Mouse (Mus musculus) small intestine, adult 2 months (tissue): ENCODE measurements around the gene Casp9. TPM values are rescaled to one million over a fixed set of nuclear protein-coding genes. Genes with fewer than 3 reads are reported as not detected.
A peak's percentile ranks its signal among the peaks of the same experiment; 100 is the strongest.

ENCODE experiments used
- H3K27ac ChIP-seq: fragments of 200-500 bp; 2 replicates; pipeline ENCODE4 v1.5.1; 2012; ENCODE audit warnings: low read depth, low read length, control low read depth, inconsistent platforms; ENCODE audit not compliant: insufficient read depth
- H3K27me3 ChIP-seq: fragments of 200-500 bp; 2 replicates; pipeline ENCODE4 v1.6.1; 2012; ENCODE audit warnings: mild to moderate bottlenecking, moderate library complexity, low read length, inconsistent platforms; ENCODE audit not compliant: control insufficient read depth, insufficient read depth
- H3K36me3 ChIP-seq: fragments of 200-500 bp; 2 replicates; pipeline ENCODE4 v1.6.1; 2012; ENCODE audit warnings: mild to moderate bottlenecking, low read length, control low read depth, inconsistent platforms; ENCODE audit not compliant: control insufficient read depth, insufficient read depth
- H3K4me1 ChIP-seq: fragments of 200-500 bp; 2 replicates; pipeline ENCODE4 v1.6.1; 2012; ENCODE audit warnings: low read length, inconsistent platforms, mixed read lengths; ENCODE audit not compliant: control insufficient read depth, insufficient read depth, insufficient read length
- H3K4me3 ChIP-seq: fragments of 200-500 bp; 2 replicates; pipeline ENCODE4 v1.5.1; 2012; ENCODE audit warnings: low read depth, mild to moderate bottlenecking, control low read depth, inconsistent platforms, low read length, moderate library complexity
- CTCF ChIP-seq: fragments of 200-500 bp; IDR thresholded peaks from 2 replicates; pipeline ENCODE4 v1.5.1; 2012; ENCODE audit warnings: low read depth, mild to moderate bottlenecking, control low read depth, inconsistent platforms, low read length, moderate library complexity, mixed read lengths; ENCODE audit not compliant: insufficient replicate concordance, insufficient read length; ENCODE audit errors: extremely low read depth
- POLR2A ChIP-seq: fragments of 200-500 bp; IDR thresholded peaks from 2 replicates; pipeline ENCODE4 v1.6.1; 2012; ENCODE audit warnings: low read depth, mild to moderate bottlenecking, control low read depth, inconsistent platforms, low read length, moderate library complexity
- WGBS: fragments of 180-500 bp; shearing (Covaris S2); methylation state at CpG from one replicate; pipeline ENCODE4 v1.1.7; 2018; 5-methylcytosine and 5-hydroxymethylcytosine counted together
- polyA plus RNA-seq: library from polyadenylated mRNA; depleted of rRNA; stranded (reverse); fragments of >200 nt; gene quantifications from 2 replicates; pipeline ENCODE4 v1.2.3, GENCODE M21; 2012

Casp9 gene
- polyA plus RNA-seq, 1 experiment, result 14.6 TPM

DNA sequence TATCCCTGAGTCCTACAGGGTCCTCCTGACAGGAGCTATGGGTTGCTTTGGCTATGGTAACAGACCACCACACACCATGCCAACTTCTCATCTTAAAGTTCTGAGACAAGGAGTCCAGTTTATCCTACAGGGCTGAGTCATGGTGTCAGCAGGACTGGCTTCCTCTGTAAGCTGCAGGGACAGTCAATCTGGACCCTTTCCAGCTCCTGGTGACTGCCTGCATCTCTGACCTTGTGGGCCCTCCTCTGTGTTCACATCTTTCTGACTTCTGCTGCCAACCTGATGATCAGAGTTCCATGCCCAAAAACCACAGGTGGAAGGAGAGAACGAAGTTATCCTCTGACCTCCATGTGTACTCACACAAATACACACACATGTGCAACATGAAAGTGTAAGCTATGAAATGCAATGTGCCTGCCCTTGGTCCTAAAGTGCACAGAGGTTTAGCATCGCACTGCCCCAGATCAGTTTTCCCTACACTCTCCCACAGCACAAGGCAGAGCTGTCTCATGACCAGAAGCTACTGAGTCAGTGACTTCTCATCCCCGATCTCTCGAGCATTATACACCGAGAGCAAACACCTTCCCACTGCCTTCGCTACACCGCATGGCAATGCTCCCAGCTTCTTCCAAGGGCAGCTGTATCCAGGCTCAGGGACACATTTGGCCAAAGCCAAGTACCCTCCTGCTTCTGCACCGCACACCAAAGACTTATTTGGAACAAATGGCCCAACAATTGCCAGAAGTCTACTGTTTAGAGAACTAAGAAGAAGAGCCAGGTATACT lies 12.0 kb upstream of the Casp9 start:
- H3K27me3 ChIP-seq, result no peaks in the 10 kb centered on the region
- 96% methylated on average over 8 of the region's 8 CpGs for WGBS

DNA sequence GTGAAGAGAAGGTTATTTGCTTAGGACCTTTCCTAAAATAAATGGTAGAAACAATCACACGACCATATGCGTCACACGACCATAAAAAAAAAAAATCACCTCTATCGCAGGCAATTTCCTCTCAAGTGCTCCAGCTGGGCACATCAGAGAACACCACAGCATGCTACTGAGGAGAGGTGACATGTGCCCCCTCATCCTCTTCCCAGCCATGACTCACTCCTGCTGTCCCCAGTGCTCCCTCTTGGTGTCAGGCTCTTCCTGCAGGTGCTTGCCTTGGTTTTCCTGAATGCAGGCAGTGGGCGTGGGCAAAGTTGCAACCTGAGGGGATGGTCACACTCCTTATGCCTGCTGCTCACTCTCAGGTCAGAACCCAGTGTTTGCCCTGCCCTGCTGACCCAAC lies 8.6 kb upstream of the Casp9 start:
- H3K27ac ChIP-seq, result no peak overlapping the region
- 81% methylated on average over 5 of the region's 5 CpGs for WGBS
- no peaks in the 10 kb centered on the region for H3K27me3 ChIP-seq
- H3K4me3 ChIP-seq, result no peak overlapping the region
- peaks cover 39% of the 10 kb centered on the region for H3K36me3 ChIP-seq
- TF ChIP-seq POLR2A (no peak), CTCF (no peak)
- H3K4me1 ChIP-seq, result peaks cover 6% of the 10 kb centered on the region; the same call in 1 of the 2 replicates

More for the DNA sequence above, 12.0 kb upstream of the Casp9 start:
- H3K4me1 ChIP-seq, result peaks cover 2% of the 10 kb centered on the region; the same call in 1 of the 2 replicates
- peaks cover 50% of the 10 kb centered on the region for H3K36me3 ChIP-seq
- no peak overlapping the region for H3K27ac ChIP-seq
- TF ChIP-seq CTCF (no peak), POLR2A (no peak)
- H3K4me3 ChIP-seq, result no peak overlapping the region

DNA sequence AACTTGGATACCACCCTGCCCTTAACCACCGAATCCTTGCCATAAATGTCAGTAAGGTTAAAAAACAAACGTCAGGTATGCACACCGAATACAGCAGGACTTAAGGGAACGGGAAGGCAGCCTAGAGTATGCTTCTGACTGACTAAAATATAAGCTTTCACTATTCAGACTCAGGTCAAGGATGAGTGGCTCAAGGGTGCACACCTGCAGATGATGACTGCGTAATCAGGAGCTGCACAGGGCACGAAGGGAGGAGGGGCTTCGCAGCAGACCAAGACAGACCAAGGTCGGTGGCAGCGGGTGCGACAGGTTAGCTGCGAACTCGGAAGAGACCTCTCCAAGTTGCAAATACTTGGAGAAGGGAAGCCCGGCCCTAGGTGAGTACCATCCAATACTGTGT lies 7.3 kb upstream of the Casp9 start:
- H3K4me1 ChIP-seq, result peaks cover 7% of the 10 kb centered on the region; the same call in 1 of the 2 replicates
- no peaks in the 10 kb centered on the region for H3K27me3 ChIP-seq
- no peak overlapping the region for H3K4me3 ChIP-seq
- WGBS, result 89% methylated on average over 13 of the region's 13 CpGs
- H3K27ac ChIP-seq, result no peak overlapping the region
- TF ChIP-seq POLR2A (no peak), CTCF (no peak)
- peaks cover 30% of the 10 kb centered on the region for H3K36me3 ChIP-seq

DNA sequence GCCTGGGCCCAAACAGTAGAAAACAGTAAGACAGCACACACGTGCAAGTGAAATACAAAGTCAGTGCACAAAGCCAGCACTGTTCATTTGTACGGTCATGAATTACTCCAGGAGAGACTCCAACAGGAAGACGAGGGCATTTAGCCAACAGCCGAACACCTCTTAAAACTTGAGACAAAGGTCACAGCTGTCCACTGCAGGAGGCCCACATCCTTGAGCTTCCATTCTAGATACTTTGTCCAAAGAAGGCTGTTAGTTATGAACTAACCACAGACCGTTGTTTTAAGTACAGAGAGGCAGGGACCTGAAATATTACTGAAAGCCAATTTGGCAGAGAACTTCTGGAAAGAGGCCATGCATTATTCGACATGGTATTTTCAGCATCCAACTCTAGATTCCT lies 6.4 kb upstream of the Casp9 start:
- WGBS, result 21% methylated on average over 6 of the region's 6 CpGs
- no peak overlapping the region for H3K4me3 ChIP-seq
- peaks cover 7% of the 10 kb centered on the region; the same call in 1 of the 2 replicates for H3K4me1 ChIP-seq

DNA sequence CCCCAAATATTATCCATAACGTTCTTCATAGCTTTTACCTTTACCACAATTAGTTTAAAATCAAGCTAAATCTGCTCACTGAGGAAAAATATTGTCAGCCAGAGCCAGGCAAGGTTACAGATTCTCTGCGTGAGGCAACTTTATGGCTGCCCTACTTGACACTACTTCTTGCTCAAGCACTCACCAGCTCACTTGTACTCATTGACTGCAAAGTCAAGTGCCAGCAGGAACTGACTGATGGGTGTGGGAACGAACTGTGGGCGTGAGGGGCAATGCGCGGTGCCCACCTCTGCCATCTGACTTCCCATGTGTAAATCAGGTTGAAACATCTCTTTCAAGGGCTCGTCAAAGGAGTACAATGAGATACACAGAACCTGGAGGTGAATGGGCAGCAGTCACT lies 6.0 kb upstream of the Casp9 start:
- H3K36me3 ChIP-seq, result peaks cover 24% of the 10 kb centered on the region
- no peak overlapping the region for H3K4me3 ChIP-seq
- no peaks in the 10 kb centered on the region for H3K27me3 ChIP-seq
- H3K27ac ChIP-seq, result no peak overlapping the region
- TF ChIP-seq POLR2A, result no peak
- no peak for TF ChIP-seq CTCF
- WGBS, result 83% methylated on average over 7 of the region's 7 CpGs
- peaks cover 7% of the 10 kb centered on the region; the same call in 1 of the 2 replicates for H3K4me1 ChIP-seq

More for the DNA sequence above, 6.4 kb upstream of the Casp9 start:
- H3K27ac ChIP-seq, result no peak overlapping the region
- peaks cover 26% of the 10 kb centered on the region for H3K36me3 ChIP-seq
- H3K27me3 ChIP-seq, result no peaks in the 10 kb centered on the region
- no peak for TF ChIP-seq POLR2A
- TF ChIP-seq CTCF, result no peak

DNA sequence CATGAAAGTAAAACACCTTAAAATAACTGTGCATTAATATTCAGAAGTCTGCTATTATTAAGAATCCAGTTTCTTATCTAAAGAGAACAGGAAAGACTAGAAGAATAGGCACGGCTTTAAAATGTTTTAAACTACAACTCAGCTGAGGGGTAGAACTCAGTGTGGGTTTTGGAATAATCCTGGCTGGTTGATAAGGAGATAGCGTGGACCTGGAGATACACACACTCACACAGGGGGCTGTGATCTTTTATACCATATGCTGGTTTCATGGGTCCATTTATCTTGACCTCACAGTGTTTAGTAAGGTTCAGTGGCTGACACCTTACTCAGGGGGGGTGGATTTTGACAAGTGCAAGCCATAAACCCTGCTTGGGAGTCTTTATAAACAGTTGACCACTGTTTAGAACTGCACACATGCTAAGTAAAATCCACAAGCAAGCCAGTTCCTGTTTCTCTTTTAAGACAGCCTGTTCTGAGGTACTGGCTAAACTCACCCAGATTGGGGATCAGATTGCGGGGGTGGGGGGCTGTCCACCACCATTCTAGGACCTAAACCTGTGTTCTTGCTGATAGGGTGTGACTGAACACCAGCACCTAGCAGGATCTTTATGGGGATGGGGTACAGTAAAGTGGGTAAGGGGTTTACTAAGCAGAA lies 3.7 kb upstream of the Casp9 start:
- peak overlapping the region; percentile 88 for H3K4me3 ChIP-seq
- peaks cover 6% of the 10 kb centered on the region for H3K36me3 ChIP-seq
- TF ChIP-seq POLR2A, result no peak
- no peak for TF ChIP-seq CTCF
- H3K27me3 ChIP-seq, result no peaks in the 10 kb centered on the region
- H3K4me1 ChIP-seq, result peaks cover 4% of the 10 kb centered on the region; the same call in 1 of the 2 replicates
- 27% methylated on average over 3 of the region's 3 CpGs for WGBS
- no peak overlapping the region; the same call in 1 of the 2 replicates for H3K27ac ChIP-seq

DNA sequence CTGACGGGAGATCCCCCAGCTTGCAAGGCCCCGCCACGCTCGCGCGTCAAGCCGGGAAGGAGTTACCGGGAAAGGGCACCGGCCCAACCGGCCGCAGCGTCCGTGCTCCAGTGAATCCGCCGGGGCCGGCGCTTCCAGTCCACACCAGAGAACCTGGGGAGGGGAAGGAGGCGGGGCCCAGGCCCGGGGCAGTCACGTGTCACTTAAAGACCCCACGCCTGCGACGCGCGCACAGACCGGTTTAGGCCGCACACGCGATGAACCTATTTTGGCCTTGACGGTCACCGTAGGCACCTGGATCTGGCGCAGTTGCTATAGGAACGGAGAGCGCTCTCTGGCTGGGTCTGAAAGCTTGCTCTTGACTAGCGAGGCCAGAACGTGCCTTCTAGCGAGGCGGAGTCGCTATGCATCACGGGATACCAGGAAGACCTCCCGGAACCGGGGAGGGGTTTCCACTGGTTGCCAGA lies 2.9 kb upstream of the Casp9 start, which contains the start of gene Dnajc16:
Gene Dnajc16 (minus strand): TSS at position 408 of the 467 bp plus-strand sequence.
- peak; percentile 94 for TF ChIP-seq POLR2A
- no peak for TF ChIP-seq CTCF
- peaks cover 11% of the 10 kb centered on the region; the same call in 1 of the 2 replicates for H3K4me1 ChIP-seq
- peaks cover 5% of the 10 kb centered on the region for H3K36me3 ChIP-seq
- under 1% methylated on average over 42 of the region's 42 CpGs for whole genome bisulfite sequencing
- peak within 1 kb of the TSS; percentile 52 for H3K27ac ChIP-seq
- H3K27me3 ChIP-seq, result no peaks in the 10 kb centered on the region
- H3K4me3 ChIP-seq, result peak within 1 kb of the TSS; percentile 88
